16 mouse cellular contexts compared by ENCODE assay signal in genomic region chr11:6015011-6015431, GRCm38 (mm10). TPM values are rescaled to one million over a fixed set of nuclear protein-coding genes. Genes with fewer than 3 reads are reported as not detected.
A peak's percentile ranks its signal among the peaks of the same experiment; 100 is the strongest.
DNase-seq lines count a peak whose midpoint lies in the region; TF ChIP-seq lines count a peak whose summit lies in the region.
"Had no signal": no experiment of that assay in that cellular context is flagged by ENCODE, and none has a peak within 500 bp of the region (broad histone marks: within the 10 kb centered on the region; RNA-seq: fewer than 3 reads in every experiment).

No protein-coding gene starts in this region.

- H3K36me3 ChIP-seq in heart, adult 2 months (ENCODE audit: control insufficient read depth, insufficient read depth, low read length), result no peaks in the 10 kb centered on the region
- H3K36me3 ChIP-seq: embryonic facial prominence, embryonic 10.5 days had no signal

- peaks cover 76% of the 10 kb centered on the region for H3K4me1 ChIP-seq in olfactory bulb, adult 2 months (ENCODE audit: control insufficient read depth, insufficient read depth, low read length)
- H3K4me1 ChIP-seq in heart, adult 2 months (ENCODE audit: control insufficient read depth, insufficient read depth, low read length), result no peaks in the 10 kb centered on the region; the same call in 1 of the 2 replicates
- H3K4me1 ChIP-seq: embryonic facial prominence, embryonic 10.5 days; midbrain, embryonic 13.5 days had no signal

- no peak for TF ChIP-seq POLR2A in brain, embryonic 14.5 days (IDR thresholded peaks at IDR 0.05; ENCODE audit: borderline replicate concordance, extremely low read depth, insufficient read depth, insufficient read length, poor library complexity, severe bottlenecking)
- TF ChIP-seq POLR2A in olfactory bulb, adult 2 months (IDR thresholded peaks at IDR 0.05; ENCODE audit: insufficient read depth, low read depth, low read length), result no peak
- no peak for TF ChIP-seq POLR2A in heart, adult 2 months (IDR thresholded peaks at IDR 0.05; ENCODE audit: insufficient read depth, low read depth, low read length)

- no peak overlapping the region for H3K9ac ChIP-seq in heart, adult 2 months (ENCODE audit: low read depth, low read length)
- H3K9ac ChIP-seq: midbrain, embryonic 13.5 days had no signal

- peak; percentile 49 for DNase-seq in left cerebral cortex, postnatal 4 days
- DNase-seq in left cerebral cortex, postnatal 25 days (ENCODE audit: low spot score in 2 of 2), result no peak
- DNase-seq in brain, embryonic 14.5 days (ENCODE audit: low read depth), result peak; percentile 22
- peak; percentile 80 to 82 for DNase-seq in cerebellum, postnatal 10 days
- DNase-seq in thymus, postnatal 0 days (ENCODE audit: low spot score), result no peak
- no peak for DNase-seq in heart, adult 18-20 months
- no peak for DNase-seq in heart, adult 2 months
- DNase-seq: liver; lung, adult 2 months; right cerebral cortex, postnatal 25 days; thymus, postnatal 4 days had no signal

- H3K79me2 ChIP-seq in heart, adult 2 months (replicated peaks; ENCODE audit: control insufficient read depth, insufficient read depth, low read length), result no peaks in the 10 kb centered on the region

- 35% methylated on average over 6 of the region's 6 CpGs for WGBS in olfactory bulb, adult 2 months
- WGBS in heart, adult 2 months, result 41% methylated on average over 6 of the region's 6 CpGs

- H3K27me3 ChIP-seq in heart, adult 2 months (ENCODE audit: control insufficient read depth, insufficient read depth, low read length), result no peaks in the 10 kb centered on the region
- H3K27me3 ChIP-seq: midbrain, embryonic 13.5 days had no signal

- no peak overlapping the region for H3K4me3 ChIP-seq in olfactory bulb, adult 2 months (ENCODE audit: insufficient read depth, low read depth, low read length)
- H3K4me3 ChIP-seq in heart, adult 2 months, result no peak overlapping the region
- H3K4me3 ChIP-seq: embryonic facial prominence, embryonic 10.5 days; erythroblast, embryonic 14.5 days; midbrain, embryonic 13.5 days had no signal

- no peak for TF ChIP-seq CTCF in brain, embryonic 14.5 days (IDR thresholded peaks at IDR 0.05; ENCODE audit: borderline replicate concordance, extremely low read depth, insufficient read depth, insufficient read length)
- no peak for TF ChIP-seq CTCF in olfactory bulb, adult 2 months (IDR thresholded peaks at IDR 0.05; ENCODE audit: insufficient read depth, low read depth, low read length)
- no peak for TF ChIP-seq CTCF in heart, adult 2 months (IDR thresholded peaks at IDR 0.05)

- TF ChIP-seq EP300 in heart, adult 2 months (IDR thresholded peaks at IDR 0.05; ENCODE audit: insufficient read depth, low read depth, low read length), result no peak

- H3K27ac ChIP-seq in olfactory bulb, adult 2 months (ENCODE audit: insufficient read depth, low read depth, low read length), result peak overlapping the region; percentile 96
- no peak overlapping the region for H3K27ac ChIP-seq in heart, adult 2 months
- H3K27ac ChIP-seq: embryonic facial prominence, embryonic 10.5 days; macrophage; midbrain, embryonic 13.5 days had no signal

- intact Hi-C loops in left cerebral cortex, postnatal 4 days (cut with DNase I), result no loop called here
- intact Hi-C loops in left cerebral cortex, postnatal 25 days (cut with DNase I), result loop anchor here (5.0 kb wide), 1 partner anchor 47 kb away; no protein-coding TSS in a partner anchor
- intact Hi-C loops in heart, adult 2 months (cut with DNase I), result no loop called here

RNA-seq across cellular contexts. Expression of gene Camk2b, which starts 51.1 kb away (rescaled TPM):
- 100 to 1,000 TPM; 593 to 607 TPM for total RNA-seq in left cerebral cortex, postnatal 4 days (2021)
- total RNA-seq in left cerebral cortex, postnatal 25 days (2021), result 100 to 1,000 TPM; 645 to 685 TPM
- 87.5 and 126 TPM in 2 replicates for polyA plus RNA-seq in brain, embryonic 14.5 days (2012; rRNA removed)
- 150 and 183 TPM in 2 replicates for polyA plus RNA-seq in olfactory bulb, adult 2 months (2012; ENCODE audit: insufficient read depth, insufficient read length, low replicate concordance, missing spikeins)
- polyA plus RNA-seq in thymus, postnatal 0 days (2015; fragmentation: Nextera tagmentation; extraction: Ambion mirVana), result 2.0 and 2.3 TPM in 2 replicates
- total RNA-seq in heart, adult 18-20 months (2021), result 1 to 10 TPM; 7.2 to 8.1 TPM
- total RNA-seq in heart, adult 2 months (2021), result 1 to 10 TPM; 4.8 to 5.2 TPM
- polyA plus RNA-seq in heart, adult 2 months (2012; rRNA removed), result 10.7 and 12.9 TPM in 2 replicates
- polyA plus RNA-seq: erythroblast, embryonic 14.5 days had no signal

RNA-seq across cellular contexts. Expression of gene Ykt6, which starts 59.5 kb away (rescaled TPM):
- 100 to 1,000 TPM; 202 to 213 TPM for total RNA-seq in left cerebral cortex, postnatal 4 days (2021)
- total RNA-seq in left cerebral cortex, postnatal 25 days (2021), result 10 to 100 TPM; 82.9 to 87.6 TPM
- 74.7 and 106 TPM in 2 replicates for polyA plus RNA-seq in brain, embryonic 14.5 days (2012; rRNA removed)
- not detected in 2 replicates for polyA plus RNA-seq in olfactory bulb, adult 2 months (2012; ENCODE audit: insufficient read depth, insufficient read length, low replicate concordance, missing spikeins)
- 52.7 and 55.1 TPM in 2 replicates for polyA plus RNA-seq in thymus, postnatal 0 days (2015; fragmentation: Nextera tagmentation; extraction: Ambion mirVana)
- 10 to 100 TPM; 59.5 to 71.5 TPM for total RNA-seq in heart, adult 18-20 months (2021)
- total RNA-seq in heart, adult 2 months (2021), result 10 to 100 TPM; 53.4 to 62.2 TPM
- polyA plus RNA-seq in heart, adult 2 months (2012; rRNA removed), result 46.3 and 71.2 TPM in 2 replicates

Comparison
In these comparisons a context has a peak if more than half of its experiments do, and no peak if none do; other contexts are left out.
1. DNase-seq: peak in left cerebral cortex, postnatal 4 days (single experiment), brain, embryonic 14.5 days (single experiment) and cerebellum, postnatal 10 days (2 of 2); none in left cerebral cortex, postnatal 25 days (0 of 2), thymus, postnatal 0 days (single experiment), heart, adult 18-20 months (0 of 2) and heart, adult 2 months (0 of 2).
2. RNA of gene Camk2b, which starts 51.1 kb away (total RNA-seq): 645 to 685 TPM in left cerebral cortex, postnatal 25 days and 593 to 607 TPM in left cerebral cortex, postnatal 4 days; 7.2 to 8.1 TPM in heart, adult 18-20 months and 4.8 to 5.2 TPM in heart, adult 2 months; every median in the first group is over 10 times any median in the second.